In the genomic region with DNA sequence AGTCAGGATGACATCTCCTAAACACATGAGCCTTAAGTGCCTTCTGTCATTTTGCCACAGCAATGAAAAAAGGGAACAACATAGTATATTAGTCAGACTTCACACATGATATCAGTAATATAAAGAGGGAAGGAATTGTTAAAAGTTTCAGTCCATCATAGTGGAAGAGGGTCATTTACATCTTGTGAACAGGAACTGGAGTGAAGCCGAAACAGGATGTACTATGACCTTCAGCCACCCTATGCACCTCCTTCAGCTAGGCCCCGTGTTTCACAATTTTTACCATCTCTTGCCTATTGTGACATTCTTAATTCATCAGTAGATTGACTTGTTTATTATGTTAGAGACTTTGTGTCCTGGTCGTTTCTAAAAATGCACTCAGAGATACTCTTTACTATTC, we compare ENCODE assay signal across 20 mouse cellular contexts. TPM values are rescaled to one million over a fixed set of nuclear protein-coding genes. Genes with fewer than 3 reads are reported as not detected.
A peak's percentile ranks its signal among the peaks of the same experiment; 100 is the strongest.
DNase-seq lines count a peak whose midpoint lies in the region; ATAC-seq and TF ChIP-seq lines count a peak whose summit lies in the region.
"Had no signal": no experiment of that assay in that cellular context is flagged by ENCODE, and none has a peak within 500 bp of the region (broad histone marks: within the 10 kb centered on the region; RNA-seq: fewer than 3 reads in every experiment).

No protein-coding gene starts in this region.

- H3K79me2 ChIP-seq in liver, adult 2 months (ENCODE audit: control insufficient read depth, insufficient read depth, low read length), result no peaks in the 10 kb centered on the region

- peaks cover 1% of the 10 kb centered on the region; the same call in 1 of the 2 replicates for H3K4me1 ChIP-seq in liver, adult 2 months (ENCODE audit: control insufficient read depth, insufficient read depth, low read length)
- no peaks in the 10 kb centered on the region for H3K4me1 ChIP-seq in midbrain, embryonic 15.5 days
- H3K4me1 ChIP-seq: embryonic facial prominence, embryonic 12.5 days; forebrain, embryonic 15.5 days; hindbrain, embryonic 15.5 days had no signal

- H3K4me2 ChIP-seq in midbrain, embryonic 15.5 days, result no peak overlapping the region
- H3K4me2 ChIP-seq: embryonic facial prominence, embryonic 12.5 days; forebrain, embryonic 15.5 days; heart, embryonic 11.5 days; hindbrain, embryonic 15.5 days had no signal

- no peak for TF ChIP-seq POLR2A in liver, adult 2 months (IDR thresholded peaks at IDR 0.05; ENCODE audit: extremely low read depth, insufficient read depth, low read length)

- DNase-seq in liver, adult 2 months (ENCODE audit: extremely low read depth, low read depth, low spot score), result peak; percentile 67
- no peak for DNase-seq in liver
- peak; percentile 49 for DNase-seq in 416B (ENCODE audit: low read depth)
- DNase-seq in urinary bladder, postnatal 25 days (ENCODE audit: low spot score), result no peak
- no peak for DNase-seq in cerebellum, postnatal 10 days
- DNase-seq: adrenal gland, postnatal 14 days; cerebellum, adult 18-20 months; cerebellum, adult 9-11 months; gastrocnemius, postnatal 36 days; heart, adult 2 months; heart, postnatal 36 days had no signal

- peak; percentile 88 for ATAC-seq in common myeloid progenitor, adult 5-6 weeks (replicated peaks; ENCODE audit: low read depth, poor library complexity, severe bottlenecking)
- peak; percentile 91 for ATAC-seq in megakaryocyte progenitor cell, adult 5-6 weeks (replicated peaks; ENCODE audit: poor library complexity)
- no peak for ATAC-seq in midbrain, embryonic 15.5 days (replicated peaks)
- ATAC-seq: activated CD4-positive, CD25-positive, alpha-beta regulatory T cell, adult 4 months; forebrain, embryonic 15.5 days; Patski had no signal

- 8% methylated on average over 3 of the region's 3 CpGs for WGBS in liver, adult 2 months
- 88% methylated on average over 3 of the region's 3 CpGs for WGBS in midbrain, embryonic 15.5 days

- H3K9me3 ChIP-seq in midbrain, embryonic 15.5 days, result no peaks in the 10 kb centered on the region
- H3K9me3 ChIP-seq: embryonic facial prominence, embryonic 12.5 days; forebrain, embryonic 15.5 days; hindbrain, embryonic 15.5 days had no signal

- H3K27me3 ChIP-seq in liver, adult 2 months (ENCODE audit: control insufficient read depth, insufficient read depth, low read length), result no peaks in the 10 kb centered on the region
- no peaks in the 10 kb centered on the region for H3K27me3 ChIP-seq in midbrain, embryonic 15.5 days (replicated peaks)
- H3K27me3 ChIP-seq: embryonic facial prominence, embryonic 12.5 days; forebrain, embryonic 15.5 days; hindbrain, embryonic 15.5 days; Patski had no signal

- H3K27ac ChIP-seq in liver, adult 2 months (replicated peaks; ENCODE audit: insufficient read depth, low read depth, low read length), result no peak overlapping the region
- no peak overlapping the region for H3K27ac ChIP-seq in midbrain, embryonic 15.5 days
- H3K27ac ChIP-seq: embryonic facial prominence, embryonic 12.5 days; forebrain, embryonic 15.5 days; heart, adult 2 months; hindbrain, embryonic 15.5 days had no signal

- TF ChIP-seq CTCF in liver, adult 2 months (IDR thresholded peaks at IDR 0.05; ENCODE audit: low read depth, low read length), result no peak

- H3K4me3 ChIP-seq in liver, adult 2 months (ENCODE audit: insufficient read depth, low read depth, low read length), result no peak overlapping the region
- no peak overlapping the region for H3K4me3 ChIP-seq in midbrain, embryonic 15.5 days
- H3K4me3 ChIP-seq: embryonic facial prominence, embryonic 12.5 days; forebrain, embryonic 15.5 days; heart, adult 2 months; hindbrain, embryonic 15.5 days had no signal

- H3K9ac ChIP-seq in liver, adult 2 months (ENCODE audit: low read depth, low read length), result no peak overlapping the region
- H3K9ac ChIP-seq in midbrain, embryonic 15.5 days, result no peak overlapping the region
- H3K9ac ChIP-seq: embryonic facial prominence, embryonic 12.5 days; forebrain, embryonic 15.5 days; hindbrain, embryonic 15.5 days had no signal

- no peaks in the 10 kb centered on the region for H3K36me3 ChIP-seq in liver, adult 2 months (ENCODE audit: control insufficient read depth, insufficient read depth, low read length)
- H3K36me3 ChIP-seq in midbrain, embryonic 15.5 days (replicated peaks), result no peaks in the 10 kb centered on the region
- H3K36me3 ChIP-seq: embryonic facial prominence, embryonic 12.5 days; forebrain, embryonic 15.5 days; hindbrain, embryonic 15.5 days had no signal

RNA-seq across cellular contexts. Expression of a gene that starts 59.8 kb away (rescaled TPM):
- total RNA-seq in liver, adult 2 months (2014; rRNA removed), result 115 and 162 TPM in 2 replicates
- 61.4 and 133 TPM in 2 replicates for polyA plus RNA-seq in liver, adult 2 months (2012; rRNA removed)
- total RNA-seq in common myeloid progenitor, adult 5-6 weeks (2017), result 33.8 and 41.8 TPM in 2 replicates
- 7.8 and 10.1 TPM in 2 replicates for total RNA-seq in megakaryocyte progenitor cell, adult 5-6 weeks (2015)
- total RNA-seq in megakaryocyte progenitor cell, adult 5-6 weeks (2017), result 11.5 and 14.6 TPM in 2 replicates
- 54.7 and 62.1 TPM in 2 replicates for polyA plus RNA-seq in midbrain, embryonic 15.5 days (2015; fragmentation: Nextera tagmentation; extraction: Ambion mirVana)

Comparison
In these comparisons a context has a peak if more than half of its experiments do, and no peak if none do; other contexts are left out.
1. DNase-seq: peak in liver, adult 2 months (single experiment) and 416B (single experiment); none in liver (single experiment), urinary bladder, postnatal 25 days (single experiment) and cerebellum, postnatal 10 days (0 of 2).